Mouse (Mus musculus): ENCODE data around the gene Tdp2. TPM values are rescaled to one million over a fixed set of nuclear protein-coding genes. Genes with fewer than 3 reads are reported as not detected.

Tdp2 gene
- 78.9 and 79.4 TPM in 2 replicates for polyA plus RNA-seq (2014; fragmentation: Nextera tagmentation; extraction: Ambion mirVana)

DNA sequence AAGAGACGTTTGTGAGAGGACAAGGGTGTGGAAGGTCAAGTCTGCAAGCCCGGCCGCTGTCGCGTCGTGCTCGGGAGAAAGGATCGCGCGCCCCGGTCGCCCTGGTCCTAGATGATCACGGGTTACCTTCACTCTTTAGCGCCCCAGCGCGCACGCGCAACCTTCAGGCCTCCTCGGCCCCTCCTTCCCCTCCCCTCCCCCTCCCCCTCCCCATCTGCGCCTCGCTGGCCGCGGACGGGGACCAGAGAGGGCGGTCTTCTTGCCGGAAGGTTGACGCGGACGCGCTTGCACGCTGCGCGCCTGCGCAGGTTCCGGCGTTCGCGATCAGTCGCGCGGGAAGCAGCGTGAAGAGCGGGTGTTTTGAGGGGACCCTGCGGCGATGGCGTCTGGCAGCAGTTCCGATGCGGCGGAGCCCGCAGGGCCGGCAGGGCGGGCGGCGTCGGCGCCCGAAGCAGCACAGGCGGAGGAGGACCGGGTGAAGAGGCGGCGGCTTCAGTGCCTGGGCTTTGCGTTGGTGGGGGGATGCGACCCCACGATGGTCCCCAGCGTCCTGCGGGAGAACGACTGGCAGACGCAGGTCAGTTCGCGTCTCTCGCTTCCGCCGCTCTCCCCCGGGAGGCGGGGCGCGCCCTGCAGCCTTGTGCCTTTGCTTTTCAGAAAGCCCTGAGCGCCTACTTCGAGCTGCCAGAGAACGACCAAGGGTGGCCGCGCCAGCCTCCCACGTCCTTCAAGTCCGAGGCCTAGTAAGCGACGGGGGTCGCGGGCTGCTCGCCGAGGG is at the start of gene Tdp2, which contains the start of gene Acot13:
TSS of gene Tdp2 (plus strand) at position 327 of the 778 bp plus-strand sequence.
TSS of gene Acot13 (minus strand) at position 188 of the 778 bp plus-strand sequence.
- peak; percentile 99 for DNase-seq (ENCODE audit: low spot score)
- Histone ChIP-seq H3K4me1 (replicated peaks; ENCODE audit: control insufficient read depth, insufficient read depth, low read length) (no peaks in the 10 kb centered on the region), H3K4me2 (replicated peaks; ENCODE audit: low read depth, low read length) (peak within 1 kb of the TSS; percentile 82), H3K9ac (ENCODE audit: low read depth, low read length) (peak within 1 kb of the TSS; percentile 93), H3K36me3 (ENCODE audit: control insufficient read depth, insufficient read depth, low read length) (no peaks in the 10 kb centered on the region), H3K4me3 (ENCODE audit: low read depth, low read length) (peak within 1 kb of the TSS; percentile 58), H3K9me3 (ENCODE audit: control insufficient read depth, low read length) (no peaks in the 10 kb centered on the region), H3K27ac (ENCODE audit: low read depth, low read length) (peak within 1 kb of the TSS; percentile 92), H3K27me3 (ENCODE audit: control insufficient read depth, insufficient read depth, low read length) (no peaks in the 10 kb centered on the region)
- ATAC-seq (ENCODE audit: low FRiP score): peak; percentile 98
- WGBS: under 1% methylated on average over 81 of the region's 90 CpGs

DNA sequence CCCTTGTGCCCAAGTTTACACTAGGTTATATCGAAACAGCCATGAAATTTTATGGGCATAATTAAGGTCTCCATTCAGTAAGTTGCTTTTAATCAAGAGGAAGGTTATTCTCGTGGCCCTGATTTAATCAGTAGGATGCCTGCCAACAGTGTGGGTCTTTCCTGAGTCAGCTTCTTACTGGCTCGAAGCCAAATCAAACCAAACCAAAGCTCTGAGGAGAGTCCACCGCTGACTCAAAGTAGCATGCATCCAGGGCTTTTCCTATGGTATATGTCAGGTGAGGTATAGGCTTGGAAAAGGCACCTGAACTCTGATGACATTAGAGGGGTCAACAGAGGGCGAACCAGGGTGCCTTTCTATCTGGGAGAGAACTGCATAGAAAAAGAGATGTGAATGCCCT is 49.6 kb upstream of the Tdp2 start:
- Histone ChIP-seq H3K27me3 (ENCODE audit: control insufficient read depth, insufficient read depth, low read length) (no peaks in the 10 kb centered on the region), H3K27ac (ENCODE audit: low read depth, low read length) (no peak overlapping the region), H3K9me3 (ENCODE audit: control insufficient read depth, low read length) (no peaks in the 10 kb centered on the region), H3K4me3 (ENCODE audit: low read depth, low read length) (no peak overlapping the region), H3K9ac (ENCODE audit: low read depth, low read length) (no peak overlapping the region), H3K4me2 (replicated peaks; ENCODE audit: low read depth, low read length) (no peak overlapping the region), H3K4me1 (replicated peaks; ENCODE audit: control insufficient read depth, insufficient read depth, low read length) (no peaks in the 10 kb centered on the region), H3K36me3 (ENCODE audit: control insufficient read depth, insufficient read depth, low read length) (no peaks in the 10 kb centered on the region)
- DNase-seq (ENCODE audit: low spot score) (no peak), ATAC-seq (ENCODE audit: low FRiP score) (no peak)
- WGBS: 80% methylated on average over 5 of the region's 5 CpGs

DNA sequence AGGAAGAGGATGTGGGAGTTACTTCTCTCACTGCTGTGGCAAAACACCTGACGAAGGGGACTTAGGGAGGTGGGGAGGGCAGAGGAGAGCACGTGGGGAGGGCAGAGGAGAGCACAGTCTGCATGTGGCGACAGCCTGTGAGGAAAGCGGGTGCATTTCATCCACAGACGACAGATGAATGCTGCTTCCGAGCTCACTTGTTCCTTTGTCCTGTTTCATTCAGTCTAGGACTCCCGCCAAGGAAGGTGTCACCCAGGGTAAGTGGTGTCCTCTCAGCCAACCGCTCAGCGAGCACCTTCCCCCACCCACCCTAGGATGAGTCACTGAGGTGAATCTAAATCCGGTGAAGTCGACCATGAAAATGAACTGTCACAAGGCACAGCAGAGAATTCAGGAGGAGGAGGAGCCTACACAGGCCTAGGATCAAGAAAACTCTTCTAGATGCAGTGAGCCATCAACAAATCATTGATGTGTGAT is 45.4 kb upstream of the Tdp2 start:
- H3K4me1 ChIP-seq (replicated peaks; ENCODE audit: control insufficient read depth, insufficient read depth, low read length): no peaks in the 10 kb centered on the region
- H3K36me3 ChIP-seq (ENCODE audit: control insufficient read depth, insufficient read depth, low read length): no peaks in the 10 kb centered on the region
- H3K9ac ChIP-seq (ENCODE audit: low read depth, low read length): no peak overlapping the region
- H3K27ac ChIP-seq (ENCODE audit: low read depth, low read length): no peak overlapping the region
- DNase-seq (ENCODE audit: low spot score) (no peak), ATAC-seq (ENCODE audit: low FRiP score) (no peak)
- H3K4me3 ChIP-seq (ENCODE audit: low read depth, low read length): no peak overlapping the region
- H3K9me3 ChIP-seq (ENCODE audit: control insufficient read depth, low read length): no peaks in the 10 kb centered on the region
- H3K27me3 ChIP-seq (ENCODE audit: control insufficient read depth, insufficient read depth, low read length): no peaks in the 10 kb centered on the region
- H3K4me2 ChIP-seq (replicated peaks; ENCODE audit: low read depth, low read length): no peak overlapping the region
- WGBS: 64% methylated on average over 11 of the region's 11 CpGs

DNA sequence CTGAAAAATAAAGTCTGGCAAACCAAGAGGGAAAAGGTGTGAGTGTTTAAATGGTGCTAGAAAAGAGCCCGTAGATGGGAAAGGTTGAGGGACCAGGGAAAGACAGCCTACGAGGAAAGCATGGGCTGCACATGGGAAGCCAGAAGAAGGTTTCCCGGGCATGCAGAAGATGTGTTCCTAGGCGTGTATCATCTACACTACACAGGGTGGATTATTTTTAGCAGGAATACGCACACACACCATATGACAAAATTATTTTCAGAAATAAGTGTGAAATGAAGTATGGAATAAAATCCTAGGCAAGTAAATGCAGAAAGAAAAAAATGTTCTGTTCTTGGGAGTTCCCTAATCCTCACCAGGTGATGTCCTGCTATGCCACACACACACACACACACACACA is 44.0 kb upstream of the Tdp2 start:
- H3K9ac ChIP-seq (ENCODE audit: low read depth, low read length): no peak overlapping the region
- no peak overlapping the region for H3K4me2 ChIP-seq (replicated peaks; ENCODE audit: low read depth, low read length)
- no peak overlapping the region for H3K27ac ChIP-seq (ENCODE audit: low read depth, low read length)
- WGBS: 89% methylated on average over 5 of the region's 5 CpGs
- H3K4me1 ChIP-seq (replicated peaks; ENCODE audit: control insufficient read depth, insufficient read depth, low read length): no peaks in the 10 kb centered on the region
- DNase-seq (ENCODE audit: low spot score) (no peak), ATAC-seq (ENCODE audit: low FRiP score) (no peak)
- H3K4me3 ChIP-seq (ENCODE audit: low read depth, low read length): no peak overlapping the region
- H3K36me3 ChIP-seq (ENCODE audit: control insufficient read depth, insufficient read depth, low read length): no peaks in the 10 kb centered on the region
- H3K27me3 ChIP-seq (ENCODE audit: control insufficient read depth, insufficient read depth, low read length): no peaks in the 10 kb centered on the region
- H3K9me3 ChIP-seq (ENCODE audit: control insufficient read depth, low read length): no peaks in the 10 kb centered on the region

DNA sequence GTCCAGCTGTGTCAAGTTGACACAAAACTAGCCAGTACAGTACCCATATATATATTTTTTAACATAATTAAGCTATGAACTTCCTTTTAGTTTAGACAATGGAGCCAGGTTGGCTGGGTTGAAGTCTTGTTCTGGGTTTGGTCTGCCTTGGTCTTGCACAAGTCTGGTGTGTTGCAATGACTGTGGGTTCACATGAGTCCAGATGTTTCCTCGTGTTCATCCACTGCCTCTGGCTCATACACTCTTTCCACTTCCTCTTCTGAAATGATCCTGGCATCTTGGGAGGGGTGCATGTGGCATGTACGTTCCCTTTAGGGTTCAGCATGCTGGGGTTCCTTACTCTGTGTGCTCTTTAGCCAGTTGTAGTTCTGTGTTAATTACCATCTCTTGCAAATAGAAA is 40.1 kb upstream of the Tdp2 start:
- no peak for ATAC-seq (ENCODE audit: low FRiP score)
- WGBS: 73% methylated on average over 2 of the region's 2 CpGs
- H3K9me3 ChIP-seq (ENCODE audit: control insufficient read depth, low read length): no peaks in the 10 kb centered on the region
- no peaks in the 10 kb centered on the region for H3K4me1 ChIP-seq (replicated peaks; ENCODE audit: control insufficient read depth, insufficient read depth, low read length)
- no peaks in the 10 kb centered on the region for H3K36me3 ChIP-seq (ENCODE audit: control insufficient read depth, insufficient read depth, low read length)
- no peak overlapping the region for H3K27ac ChIP-seq (ENCODE audit: low read depth, low read length)
- no peak for DNase-seq (ENCODE audit: low spot score)
- no peak overlapping the region for H3K4me3 ChIP-seq (ENCODE audit: low read depth, low read length)
- no peak overlapping the region for H3K4me2 ChIP-seq (replicated peaks; ENCODE audit: low read depth, low read length)
- H3K9ac ChIP-seq (ENCODE audit: low read depth, low read length): no peak overlapping the region
- H3K27me3 ChIP-seq (ENCODE audit: control insufficient read depth, insufficient read depth, low read length): no peaks in the 10 kb centered on the region

DNA sequence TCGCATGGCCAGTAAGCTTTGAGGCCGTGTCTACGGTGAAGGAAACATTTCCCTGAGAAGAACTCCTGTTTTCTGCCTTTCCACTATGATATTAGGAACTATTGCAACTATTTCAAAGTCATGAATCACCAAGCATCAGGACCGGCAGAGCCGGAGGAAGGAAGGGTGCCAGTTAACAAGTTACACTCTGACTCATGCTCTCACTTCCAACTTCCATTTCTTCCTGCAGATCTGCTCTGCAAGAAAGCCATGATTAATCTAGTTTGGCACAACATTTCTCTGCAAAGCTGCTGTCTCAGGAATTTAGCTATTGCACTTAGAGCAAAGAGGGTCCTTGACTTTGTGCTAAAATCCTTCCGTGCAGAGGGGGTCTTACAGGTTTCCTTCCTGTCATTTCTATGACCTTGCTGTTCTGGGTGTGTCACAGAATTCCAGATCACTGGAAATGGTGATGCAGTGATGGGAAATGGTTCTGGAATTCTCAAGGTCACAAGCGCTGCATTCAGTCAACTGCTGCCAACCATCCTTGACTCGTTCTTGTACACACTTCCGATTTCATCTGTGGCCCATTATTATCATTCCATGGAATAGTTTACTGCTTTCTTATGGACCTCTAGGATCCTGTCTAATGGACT is 39.0 kb upstream of the Tdp2 start:
- H3K27ac ChIP-seq (ENCODE audit: low read depth, low read length): no peak overlapping the region
- WGBS: 93% methylated on average over 9 of the region's 9 CpGs
- H3K4me1 ChIP-seq (replicated peaks; ENCODE audit: control insufficient read depth, insufficient read depth, low read length): no peaks in the 10 kb centered on the region
- no peak overlapping the region for H3K9ac ChIP-seq (ENCODE audit: low read depth, low read length)
- H3K9me3 ChIP-seq (ENCODE audit: control insufficient read depth, low read length): no peaks in the 10 kb centered on the region
- no peak for DNase-seq (ENCODE audit: low spot score)
- H3K36me3 ChIP-seq (ENCODE audit: control insufficient read depth, insufficient read depth, low read length): no peaks in the 10 kb centered on the region
- no peak for ATAC-seq (ENCODE audit: low FRiP score)
- no peak overlapping the region for H3K4me3 ChIP-seq (ENCODE audit: low read depth, low read length)
- no peak overlapping the region for H3K4me2 ChIP-seq (replicated peaks; ENCODE audit: low read depth, low read length)
- H3K27me3 ChIP-seq (ENCODE audit: control insufficient read depth, insufficient read depth, low read length): no peaks in the 10 kb centered on the region

DNA sequence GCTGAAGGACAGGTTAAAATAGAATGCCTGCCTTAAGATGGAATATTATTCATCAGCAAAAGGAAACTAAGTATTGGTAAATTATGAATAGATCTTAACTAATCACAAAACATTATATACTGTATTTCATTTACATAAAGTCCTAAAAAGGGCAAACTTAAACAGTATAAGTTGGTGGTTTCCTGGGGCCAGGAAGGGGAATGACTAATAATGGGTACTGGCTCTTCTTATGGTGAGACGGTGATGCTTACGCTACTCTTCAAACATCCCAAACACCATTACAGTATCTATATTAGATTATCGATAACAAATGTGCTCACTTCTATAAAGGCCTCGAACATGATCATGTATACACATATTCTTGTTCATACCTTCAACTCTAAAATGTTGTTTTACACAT is 32.8 kb upstream of the Tdp2 start:
- H3K9me3 ChIP-seq (ENCODE audit: control insufficient read depth, low read length): no peaks in the 10 kb centered on the region
- ATAC-seq (ENCODE audit: low FRiP score) (no peak), DNase-seq (ENCODE audit: low spot score) (no peak)

DNA sequence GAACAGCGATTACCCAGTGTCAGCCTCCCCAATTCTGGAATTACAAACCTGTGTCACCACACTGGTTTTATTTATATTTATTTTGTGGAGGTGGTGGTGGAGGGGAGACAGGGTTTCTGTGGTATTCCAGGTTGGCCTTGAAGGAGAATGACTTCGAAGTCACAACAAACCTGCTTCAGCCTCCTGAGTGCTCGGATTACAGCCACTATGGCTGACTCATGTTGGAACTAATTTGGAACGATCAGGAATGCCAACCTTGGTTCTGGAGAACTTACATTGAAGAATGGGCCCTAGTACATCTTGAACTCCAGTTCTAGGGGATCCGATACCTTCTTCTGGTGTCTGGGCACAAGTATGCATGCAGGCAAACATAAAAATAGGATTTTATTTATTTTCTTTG is 32.1 kb upstream of the Tdp2 start:
- Histone ChIP-seq H3K27me3 (ENCODE audit: control insufficient read depth, insufficient read depth, low read length) (no peaks in the 10 kb centered on the region), H3K4me3 (ENCODE audit: low read depth, low read length) (peak overlapping the region; percentile 99), H3K9me3 (ENCODE audit: control insufficient read depth, low read length) (no peaks in the 10 kb centered on the region), H3K27ac (ENCODE audit: low read depth, low read length) (no peak overlapping the region), H3K36me3 (ENCODE audit: control insufficient read depth, insufficient read depth, low read length) (no peaks in the 10 kb centered on the region), H3K9ac (ENCODE audit: low read depth, low read length) (no peak overlapping the region; the same call in 1 of the 2 replicates), H3K4me2 (replicated peaks; ENCODE audit: low read depth, low read length) (peak overlapping the region; percentile 79), H3K4me1 (replicated peaks; ENCODE audit: control insufficient read depth, insufficient read depth, low read length) (0 out of 2 replicates have a peak, but pooled peaks cover 2% of the 10 kb centered on the region)
- no peak for DNase-seq (ENCODE audit: low spot score)
- 77% methylated on average over 5 of the region's 5 CpGs for WGBS
- no peak for ATAC-seq (ENCODE audit: low FRiP score)

More for the DNA sequence above, 32.8 kb upstream of the Tdp2 start:
- H3K4me1 ChIP-seq (replicated peaks; ENCODE audit: control insufficient read depth, insufficient read depth, low read length): no peaks in the 10 kb centered on the region
- no peak overlapping the region for H3K9ac ChIP-seq (ENCODE audit: low read depth, low read length)
- no peak overlapping the region for H3K4me2 ChIP-seq (replicated peaks; ENCODE audit: low read depth, low read length)
- H3K27ac ChIP-seq (ENCODE audit: low read depth, low read length): no peak overlapping the region
- no peaks in the 10 kb centered on the region for H3K27me3 ChIP-seq (ENCODE audit: control insufficient read depth, insufficient read depth, low read length)
- no peaks in the 10 kb centered on the region for H3K36me3 ChIP-seq (ENCODE audit: control insufficient read depth, insufficient read depth, low read length)
- 96% methylated on average over 4 of the region's 4 CpGs for WGBS
- no peak overlapping the region for H3K4me3 ChIP-seq (ENCODE audit: low read depth, low read length)

All from hindbrain, embryonic 11.5 days (tissue).